Mouse (Mus musculus) MEL-GATA-1-ER (cell line): ENCODE measurements at regions not wholly inside any gene's neighbourhood (a gene's known extent, or its start where the extent isn't known, plus 50 kb on each side); places are given as distances from the start of the nearest gene placed in this dataset.

Source experiments
- DNase-seq: peaks from one replicate; pipeline ENCODE4 v3.0.0-alpha.2; 2012; ENCODE audit warnings: low read depth; ENCODE audit errors: extremely low read depth

DNA sequence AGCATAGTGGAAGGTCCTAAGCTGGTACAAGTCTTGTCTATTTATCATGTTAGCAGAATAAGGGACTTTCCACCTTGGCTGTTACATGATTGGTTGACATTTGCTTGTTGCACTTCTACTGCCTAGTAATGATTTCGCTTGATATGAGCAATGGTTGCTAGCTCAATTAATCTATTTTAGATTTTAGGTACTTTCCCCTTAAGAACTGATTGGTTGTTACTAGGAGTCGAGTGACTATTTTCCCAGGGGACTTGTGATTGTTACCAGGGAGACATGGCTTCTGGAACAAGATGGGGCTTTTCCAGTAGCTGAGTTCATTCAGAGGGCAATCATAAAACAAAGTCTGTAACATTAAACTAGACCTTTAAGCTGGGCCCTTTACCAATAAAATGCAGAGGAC lies 100.9 kb downstream of the Nup35 start:
- DNase-seq: no peak

DNA sequence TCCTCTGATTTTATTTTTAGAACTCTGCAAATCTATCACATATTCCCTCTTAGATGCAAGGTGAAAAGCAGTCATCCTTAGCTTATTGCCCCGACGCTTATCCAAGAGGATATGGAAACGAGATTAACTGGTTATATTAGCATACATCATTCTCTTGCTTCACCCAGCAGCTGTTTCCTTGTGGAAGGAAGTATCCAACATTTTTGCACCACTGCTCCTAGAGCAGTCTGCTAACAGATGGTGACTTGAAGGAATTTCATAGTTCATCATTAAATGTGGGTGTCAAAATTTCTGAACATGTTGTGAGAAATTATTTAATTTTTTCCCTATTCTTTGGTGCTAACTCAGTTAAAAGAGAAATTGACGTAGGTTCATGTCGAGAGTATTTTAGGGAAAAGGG lies 107.0 kb downstream of the Nup35 start:
- DNase-seq: no peak

DNA sequence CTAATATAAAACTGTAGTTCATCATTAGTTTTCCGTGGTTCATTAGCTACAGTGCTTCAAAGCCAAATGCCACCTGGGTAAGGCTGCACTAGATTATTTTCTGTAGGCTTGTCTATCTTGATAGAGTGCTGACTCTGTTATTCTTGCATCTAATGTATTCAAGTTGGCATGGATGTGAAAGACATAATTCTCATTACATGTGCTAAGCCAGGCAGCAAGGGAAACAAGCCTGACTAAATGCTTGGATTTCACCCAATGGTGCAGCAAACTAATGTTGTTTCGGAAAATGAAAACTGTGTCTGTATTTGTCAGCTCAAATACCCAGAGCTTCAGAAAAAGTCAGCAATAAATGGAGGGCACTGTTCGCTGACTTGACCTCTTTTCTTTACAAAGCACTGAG lies 114.3 kb downstream of the Nup35 start:
- no peak for DNase-seq

DNA sequence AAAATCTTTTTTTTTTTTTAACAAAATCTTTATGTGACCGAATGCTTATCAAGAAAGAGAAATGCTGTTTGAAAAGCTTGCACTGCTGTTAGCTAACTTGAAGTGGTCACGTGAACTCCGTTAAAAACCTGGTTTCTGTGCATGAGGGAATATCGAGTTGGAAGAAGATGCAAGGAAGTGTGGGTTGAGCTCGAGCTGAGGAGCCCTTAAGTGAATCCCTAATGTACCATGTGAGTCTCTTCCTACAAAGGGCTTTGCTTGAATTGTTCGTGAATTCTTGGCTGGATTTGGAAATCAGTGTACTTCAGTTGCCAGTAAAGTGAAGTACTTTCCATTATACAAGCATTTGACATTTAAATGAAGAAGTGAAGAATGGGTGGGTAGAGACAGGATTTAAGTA lies 129.7 kb downstream of the Nup35 start:
- no peak for DNase-seq

DNA sequence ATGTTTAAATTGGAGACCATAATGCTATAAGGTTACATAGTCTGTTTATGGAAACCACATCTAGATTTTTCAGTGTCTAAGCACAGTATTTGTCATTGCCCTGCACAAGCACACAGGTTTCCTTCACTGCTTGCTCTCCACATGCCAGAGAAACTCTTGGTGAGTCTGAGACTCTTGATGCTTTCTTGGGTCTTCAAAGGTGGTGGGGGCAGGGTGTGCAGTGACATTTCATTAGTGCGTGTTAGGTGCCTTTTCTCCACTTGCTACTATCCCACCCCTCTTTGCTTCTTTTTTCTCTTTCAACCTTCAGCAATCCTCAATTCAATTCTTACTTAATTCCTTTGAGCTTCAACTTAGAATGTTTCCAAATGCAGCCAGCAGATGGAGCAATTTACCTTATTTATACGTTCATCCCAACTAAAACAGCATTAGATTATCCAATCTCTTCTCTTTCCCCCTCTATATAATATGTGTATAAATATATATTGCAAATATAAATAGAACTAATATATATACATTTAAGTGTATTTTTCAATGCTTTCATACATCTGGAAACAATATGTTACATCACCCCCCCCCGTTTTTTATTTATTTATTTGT lies 145.1 kb downstream of the Nup35 start:
- peak; percentile 13 for DNase-seq

DNA sequence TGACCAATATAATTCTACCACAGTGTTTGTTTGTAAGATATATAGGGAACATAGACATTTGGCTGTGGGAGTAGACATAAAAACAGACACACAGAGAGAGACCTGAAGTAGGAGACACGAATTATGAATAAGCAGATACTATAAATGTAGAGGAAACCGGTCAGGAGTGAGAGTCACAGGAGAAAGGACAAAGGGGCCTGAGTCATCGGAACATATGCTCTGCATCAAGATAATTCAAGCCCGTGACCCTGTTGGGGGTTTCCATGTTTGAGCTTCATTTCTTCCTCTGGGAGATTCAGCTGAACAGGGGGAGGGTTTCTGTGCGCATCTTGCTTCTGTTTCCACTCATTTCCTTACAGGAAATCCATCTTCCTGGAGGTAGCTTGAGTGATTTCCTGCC lies 154.1 kb downstream of the Nup35 start:
- no peak for DNase-seq

DNA sequence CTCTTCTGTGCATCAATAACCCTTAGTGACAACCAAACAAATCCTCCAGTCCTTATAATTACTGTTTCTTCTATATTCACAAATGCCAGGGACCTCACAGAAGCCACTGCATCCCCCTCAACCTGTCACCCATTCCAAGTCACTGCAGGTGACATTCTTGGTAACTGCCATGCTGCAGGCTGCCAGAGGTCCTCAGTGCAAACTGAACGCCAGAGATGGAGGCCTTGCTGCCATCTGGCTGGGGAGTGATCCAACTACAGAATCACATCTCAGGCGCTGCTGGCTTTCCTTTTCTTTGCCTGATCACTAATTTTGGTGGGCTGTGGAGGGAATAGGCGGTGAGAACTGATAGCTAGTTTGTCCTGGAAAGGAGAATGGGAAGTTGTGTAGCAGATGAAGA lies 155.4 kb downstream of the Nup35 start:
- no peak for DNase-seq

DNA sequence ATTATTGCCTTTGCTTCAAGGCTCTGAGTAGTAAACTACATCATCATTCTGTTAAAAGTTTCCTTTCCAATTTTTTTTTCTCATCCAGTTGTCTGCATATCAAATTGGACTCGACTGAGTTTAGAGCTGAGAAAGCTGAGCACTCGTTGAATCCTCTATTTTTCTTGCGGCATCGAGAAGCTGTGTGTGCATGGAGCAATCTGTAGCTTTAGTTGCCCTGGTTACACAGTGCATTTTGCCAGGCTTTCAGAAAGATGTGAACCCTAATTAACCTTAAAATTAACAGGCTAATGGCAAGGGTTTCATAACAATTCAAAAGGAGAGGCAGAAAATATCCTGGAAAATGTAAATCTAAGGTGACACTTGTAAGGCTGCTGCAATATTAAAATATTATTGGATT lies 169.3 kb downstream of the Nup35 start:
- DNase-seq: no peak

DNA sequence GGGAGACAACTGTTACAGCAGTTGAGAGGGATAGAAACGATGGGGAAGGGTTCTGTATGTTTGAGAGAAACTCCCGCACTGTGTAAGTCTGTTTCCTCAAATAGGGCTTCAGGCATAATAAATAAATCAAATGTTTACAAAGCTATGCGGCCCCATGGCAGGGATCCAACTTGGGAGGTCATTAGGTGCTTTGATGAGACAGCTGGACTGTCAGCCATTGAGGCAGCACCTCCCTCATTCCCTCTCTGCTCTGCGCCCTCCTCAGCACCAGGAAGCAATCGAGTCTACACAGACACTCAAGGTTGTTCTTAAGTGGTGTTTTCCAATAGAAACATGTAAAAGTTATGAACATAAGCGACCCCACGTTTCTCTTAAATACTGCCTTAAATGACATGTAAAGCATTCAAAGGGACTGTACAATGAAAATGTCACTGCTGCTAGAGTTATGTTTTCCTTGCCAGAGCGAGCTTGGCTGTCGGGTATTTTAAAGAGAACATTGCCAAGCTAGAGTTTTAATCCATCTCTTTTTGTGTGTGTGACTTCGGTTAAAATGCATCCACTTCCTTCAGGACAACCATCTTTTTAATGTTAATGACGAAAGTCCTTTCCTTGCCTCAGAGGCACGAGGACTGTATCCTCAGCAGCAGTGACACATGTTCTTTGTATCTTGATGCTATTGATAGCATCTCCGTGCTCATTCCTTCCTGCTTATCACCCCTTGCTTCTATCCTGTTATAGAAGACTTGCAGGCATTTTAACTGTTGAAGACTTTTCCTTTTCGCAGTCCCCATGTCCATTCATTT lies 176.5 kb downstream of the Nup35 start:
- no peak for DNase-seq

DNA sequence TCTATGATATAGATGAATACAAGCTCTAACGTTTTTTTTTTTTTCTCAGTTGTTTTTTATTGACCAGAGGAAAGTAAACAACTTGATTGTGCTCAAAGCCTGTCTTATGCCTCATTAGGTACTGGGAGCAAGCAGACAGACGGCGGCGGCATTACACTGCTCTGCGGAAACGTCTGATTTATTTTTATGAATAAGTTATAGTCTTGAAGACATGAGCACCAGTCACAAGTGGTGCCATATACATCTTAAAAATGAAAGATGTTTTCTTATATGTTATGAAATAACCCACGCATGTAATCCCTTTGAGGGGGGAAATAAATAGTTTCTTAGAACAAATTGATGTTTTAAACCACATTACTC lies 177.1 kb downstream of the Nup35 start:
- DNase-seq: no peak

DNA sequence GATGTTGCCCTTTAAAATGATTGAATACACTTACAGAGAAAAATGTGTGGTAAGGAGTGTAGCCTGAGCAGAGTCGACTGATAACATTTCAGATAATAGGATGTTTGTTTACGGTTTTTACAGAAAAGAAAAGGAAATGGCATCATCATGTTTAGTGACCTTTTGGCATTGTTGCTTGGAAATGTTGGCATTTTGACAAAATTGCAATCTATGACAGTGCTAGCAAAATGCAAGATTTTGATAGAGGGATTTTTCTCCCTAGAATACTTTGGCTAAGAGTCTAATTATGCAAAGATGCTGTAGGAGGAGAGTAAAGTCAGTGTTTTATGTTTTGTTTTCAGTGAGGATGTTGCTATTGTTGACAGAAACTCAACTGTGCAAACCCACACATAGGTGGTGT lies 202.2 kb downstream of the Nup35 start:
- DNase-seq: no peak

DNA sequence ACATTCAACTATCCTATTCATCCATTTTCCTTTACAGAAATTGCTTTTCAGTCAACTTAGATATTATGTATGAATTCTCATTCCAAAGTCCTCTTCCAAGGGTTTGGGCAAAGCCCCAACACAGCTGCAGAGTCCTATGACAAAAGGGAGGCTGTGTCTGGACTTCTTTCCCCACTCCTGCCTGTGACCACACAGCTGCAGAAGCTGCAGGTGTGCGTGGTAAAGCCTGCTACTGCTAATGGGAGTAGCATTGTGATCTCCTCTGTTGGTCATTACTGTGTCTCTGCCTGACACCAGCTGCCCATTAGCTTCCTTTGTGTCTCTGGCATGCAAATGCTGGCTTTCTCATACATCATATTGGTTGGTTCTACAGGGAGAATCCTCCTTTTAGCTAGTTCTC lies 234.0 kb downstream of the Nup35 start:
- no peak for DNase-seq

DNA sequence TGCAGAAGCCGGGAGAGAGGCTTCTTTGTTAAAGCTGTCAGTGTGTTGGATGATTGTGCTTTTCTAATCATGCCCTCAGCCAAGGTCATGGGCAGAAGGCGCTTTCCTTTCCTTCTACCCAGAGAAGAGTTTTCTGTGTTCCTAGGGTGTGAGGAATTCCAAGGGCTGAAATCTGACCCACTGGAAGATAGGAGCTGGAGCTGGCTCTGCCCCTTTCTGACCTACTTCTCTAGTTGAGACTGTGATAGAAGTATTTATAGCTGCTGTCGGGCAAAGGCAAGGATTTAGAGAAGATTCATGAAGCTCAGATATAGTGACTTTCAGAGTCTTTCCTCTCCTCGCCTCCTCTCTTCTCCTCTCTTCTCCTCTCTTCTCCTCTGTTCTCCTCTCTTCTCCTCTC lies 238.2 kb downstream of the Nup35 start:
- DNase-seq: no peak

DNA sequence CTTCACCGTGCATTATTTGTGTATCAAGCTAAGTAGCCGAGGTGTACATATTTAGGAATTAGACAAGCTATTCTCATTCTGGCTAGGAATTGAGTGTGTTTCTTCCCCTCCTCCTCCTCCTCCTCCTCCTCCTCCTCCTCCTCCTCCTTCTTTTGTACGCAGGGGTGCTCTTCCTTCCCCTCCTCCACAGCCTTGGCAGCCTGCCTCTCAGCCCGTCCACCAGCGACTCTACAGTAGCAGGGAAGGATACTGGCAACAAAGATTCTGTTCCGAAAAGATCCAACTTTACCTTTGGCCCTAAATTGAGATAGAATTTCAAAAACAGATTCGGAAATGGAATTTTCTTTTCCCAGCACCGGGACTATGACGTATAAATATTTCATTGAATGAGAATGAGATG lies 253.0 kb downstream of the Nup35 start:
- DNase-seq: no peak

DNA sequence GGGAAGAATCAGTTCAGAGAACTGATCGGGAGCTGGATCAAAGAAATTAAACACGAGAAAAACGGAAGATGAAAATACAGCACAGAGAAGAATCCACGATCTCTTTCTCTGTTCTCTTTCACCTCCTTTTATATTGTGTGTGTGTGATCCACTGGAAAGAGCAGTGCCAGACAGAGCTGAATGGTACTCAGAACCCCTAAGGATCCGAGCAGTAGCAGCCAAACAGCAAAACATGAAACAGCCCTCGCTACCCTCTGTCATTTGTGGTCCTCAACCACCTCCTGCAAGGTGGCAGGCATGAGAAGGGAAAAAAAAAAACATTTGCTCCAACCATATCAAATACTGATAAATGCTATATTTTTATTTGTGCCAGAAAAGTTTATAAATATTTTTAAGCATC lies 253.4 kb downstream of the Nup35 start:
- no peak for DNase-seq

DNA sequence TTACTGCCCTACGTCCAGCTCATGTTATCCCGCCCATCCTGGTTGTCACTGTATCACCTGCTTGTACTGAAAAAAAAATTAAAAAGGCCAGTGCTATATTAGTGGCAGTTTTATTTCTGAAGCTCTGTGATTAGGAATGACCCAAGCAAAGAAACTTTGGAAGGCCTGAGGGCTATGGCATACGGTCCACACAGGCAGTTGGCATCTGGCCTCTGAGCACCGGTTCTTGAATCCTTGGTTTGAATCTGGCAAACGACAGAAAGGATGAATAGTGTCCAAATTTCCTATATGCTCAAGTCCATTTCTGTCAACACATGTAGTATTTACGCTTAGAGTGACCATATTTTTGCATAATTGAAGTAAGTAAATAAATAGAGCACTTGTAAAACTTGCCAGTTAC lies 254.3 kb downstream of the Nup35 start:
- DNase-seq: no peak

DNA sequence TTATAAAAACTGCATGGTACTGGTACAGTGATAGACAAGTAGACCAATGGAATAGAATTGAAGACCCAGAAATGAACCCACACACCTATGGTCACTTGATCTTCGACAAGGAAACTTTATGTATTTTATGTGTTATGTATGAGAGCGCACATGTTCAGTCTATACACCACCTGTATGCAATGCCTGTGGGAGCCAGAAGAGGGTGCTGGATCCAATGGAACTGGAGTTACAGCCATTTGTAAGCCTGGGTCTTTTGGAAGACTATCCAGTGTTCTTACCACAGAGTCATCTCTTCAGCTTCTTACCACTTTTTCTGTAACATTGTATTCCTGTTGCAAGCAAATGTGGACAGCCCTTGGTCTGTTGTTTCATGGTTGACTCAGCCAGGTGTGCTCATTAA lies 261.4 kb downstream of the Nup35 start:
- no peak for DNase-seq

DNA sequence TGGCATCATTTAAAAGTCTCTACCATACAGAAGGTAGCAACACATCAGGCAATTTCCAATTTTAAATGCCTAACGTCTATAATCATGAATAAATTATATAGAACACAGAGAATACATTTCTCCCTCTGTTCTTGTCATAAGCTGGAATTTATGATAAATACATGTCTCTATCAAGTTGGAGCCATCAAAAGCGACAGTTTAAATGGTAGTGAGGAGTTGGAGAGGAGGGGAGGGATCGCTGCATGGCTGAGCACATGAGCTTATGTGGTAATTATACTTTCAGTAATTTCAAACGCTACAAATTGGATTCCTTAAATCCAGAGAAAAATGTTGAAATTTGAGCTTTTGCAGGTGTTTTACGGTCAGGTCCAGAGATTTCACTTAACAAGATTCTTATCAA lies 267.2 kb downstream of the Nup35 start:
- no peak for DNase-seq

DNA sequence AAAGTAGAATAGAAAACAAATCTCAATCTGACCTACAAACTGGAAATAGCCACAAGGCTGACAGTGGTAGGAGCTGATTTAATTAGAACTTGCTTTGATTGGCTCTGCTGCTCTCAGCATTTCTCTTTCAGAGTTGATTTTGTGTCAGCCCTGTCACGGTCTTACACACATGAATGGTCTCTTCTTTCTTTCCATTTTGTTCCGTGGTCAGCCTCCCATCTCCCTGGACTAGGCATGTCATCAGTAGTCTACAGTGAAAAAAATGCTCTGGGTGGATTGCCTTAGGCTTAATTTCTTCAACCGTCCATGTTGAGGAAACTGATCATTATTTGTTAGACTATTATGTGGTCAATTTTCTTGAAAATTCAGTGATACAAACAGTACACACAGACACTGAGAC lies 285.0 kb downstream of the Nup35 start:
- DNase-seq: no peak

DNA sequence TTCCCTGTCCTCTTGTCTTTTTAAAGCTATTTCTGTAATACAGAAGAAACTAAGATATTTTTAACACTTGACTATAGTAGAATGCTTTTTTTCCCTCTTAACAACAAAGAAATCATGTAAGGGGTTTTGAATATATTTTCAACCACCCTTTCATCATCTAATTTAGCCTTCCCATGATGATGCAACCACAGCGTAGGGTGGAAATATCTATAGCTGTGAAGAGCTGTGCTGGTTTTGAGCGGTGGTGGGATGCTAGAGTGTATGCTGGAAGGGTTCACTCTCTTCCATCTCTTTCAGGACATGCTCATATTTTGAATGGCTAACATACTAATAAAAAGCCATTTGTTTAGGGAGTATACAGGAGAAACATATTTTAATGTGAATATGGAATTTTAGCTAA lies 296.4 kb downstream of the Nup35 start:
- DNase-seq: no peak

DNA sequence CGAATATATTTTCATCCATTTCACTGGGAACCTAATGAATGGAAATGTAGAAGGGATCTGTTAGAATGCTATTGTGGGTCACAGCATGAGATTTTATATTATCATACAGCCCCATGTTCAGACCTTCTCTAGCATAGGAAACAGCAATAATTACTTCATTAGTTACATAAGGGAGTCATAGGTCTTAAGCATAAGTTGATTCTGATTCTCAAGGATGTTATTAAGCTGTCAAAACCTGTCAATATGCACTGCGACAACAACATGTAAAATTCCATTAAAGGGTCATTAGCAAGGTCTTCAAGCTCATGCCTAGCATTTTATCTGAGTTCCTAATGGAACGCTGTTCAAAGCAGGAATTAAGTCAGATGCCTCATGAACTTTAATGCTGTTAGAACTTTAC lies 328.5 kb downstream of the Nup35 start:
- no peak for DNase-seq

DNA sequence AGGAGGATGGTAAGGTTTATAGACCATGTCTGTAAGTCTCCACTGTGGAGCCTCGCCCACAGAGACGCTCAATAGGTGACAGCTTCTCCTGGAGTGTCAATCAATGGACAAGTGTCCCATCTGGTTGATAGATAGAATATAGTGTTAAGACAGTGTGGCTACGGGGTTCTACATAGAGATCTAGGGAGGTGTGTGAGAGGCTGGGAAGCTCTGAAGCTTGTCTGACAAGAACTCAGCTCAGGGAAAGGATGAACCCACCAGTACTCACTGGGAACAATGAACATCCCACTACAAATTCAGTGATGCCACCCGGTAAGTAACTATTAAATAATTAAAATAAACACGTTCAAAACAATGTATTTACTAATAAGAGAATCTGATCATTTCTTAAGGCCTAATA lies 349.7 kb downstream of the Nup35 start:
- DNase-seq: no peak

DNA sequence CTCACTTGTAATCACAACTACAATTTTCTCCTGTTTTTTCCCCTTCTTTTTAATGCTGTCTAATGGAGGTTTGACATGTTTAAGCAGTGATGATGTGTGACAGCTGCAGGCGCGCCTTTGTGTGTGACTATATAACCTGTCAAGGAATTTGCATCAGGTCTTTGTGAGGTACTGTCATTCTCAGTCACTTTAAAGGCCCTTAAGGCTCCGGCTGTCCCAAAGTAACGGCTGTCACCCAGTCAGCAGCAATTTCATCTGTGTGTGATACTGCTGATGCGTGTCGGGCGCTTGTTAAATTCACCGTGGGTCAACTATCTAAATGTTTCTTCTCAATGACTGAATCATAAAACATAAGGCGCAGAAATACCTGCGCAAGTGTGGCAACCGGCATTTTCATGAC lies 350.2 kb downstream of the Nup35 start:
- DNase-seq: no peak

DNA sequence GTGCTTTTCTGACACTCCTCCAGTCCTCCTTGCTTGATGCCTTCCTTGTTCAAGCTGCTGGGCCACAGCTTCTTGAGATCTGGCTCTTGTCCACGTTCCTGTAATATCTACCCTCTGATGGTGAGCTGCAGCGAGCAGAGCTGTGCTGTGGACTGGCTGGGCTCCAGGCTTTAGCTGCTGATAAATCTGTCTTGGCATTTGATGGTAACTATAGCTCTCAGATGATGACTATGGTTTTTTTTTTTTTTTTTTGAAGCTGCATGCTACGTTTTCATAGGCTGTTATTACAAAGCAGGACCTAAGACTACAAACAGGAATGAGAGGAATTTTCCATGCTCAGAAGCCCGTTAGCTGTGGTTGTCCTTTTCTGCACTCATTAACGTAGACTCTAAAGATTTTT lies 352.3 kb downstream of the Nup35 start:
- DNase-seq: no peak
